Mouse (Mus musculus): ENCODE data around the gene Ascc2.

DNA sequence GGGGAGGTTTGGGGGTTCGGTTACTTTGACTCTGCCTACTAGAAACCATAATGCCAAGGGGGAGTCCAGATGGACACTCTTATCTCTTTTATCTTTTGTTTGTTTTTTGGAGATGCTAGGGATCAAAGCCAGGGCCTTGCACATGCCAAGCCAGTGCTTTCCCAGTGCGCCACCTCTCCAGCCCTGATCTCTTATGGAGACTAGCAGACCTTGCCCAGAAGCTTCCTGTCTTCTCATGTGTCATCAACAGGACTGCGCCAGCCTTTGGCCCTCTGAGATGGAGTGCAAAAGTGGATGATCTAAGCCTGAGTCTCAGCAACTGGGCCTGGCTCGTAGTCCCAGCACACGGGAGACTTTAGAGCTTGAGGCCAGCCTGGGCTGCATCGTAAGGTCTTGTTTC lies 38.1 kb downstream of the Ascc2 start:
- TF ChIP-seq FLI1 (IDR thresholded peaks at IDR 0.05; ENCODE audit: low read length): no peak
- TF ChIP-seq GATA1 (IDR thresholded peaks at IDR 0.05; ENCODE audit: borderline replicate concordance, low read length): no peak

Data from megakaryocyte, embryonic 14.5 days (primary cell).